Mouse (Mus musculus): ENCODE measurements around the gene Zhx3. TPM values are rescaled to one million over a fixed set of nuclear protein-coding genes. Genes with fewer than 3 reads are reported as not detected.

Gene Zhx3
- polyA plus RNA-seq, 1 experiment, result 26.2 TPM

DNA sequence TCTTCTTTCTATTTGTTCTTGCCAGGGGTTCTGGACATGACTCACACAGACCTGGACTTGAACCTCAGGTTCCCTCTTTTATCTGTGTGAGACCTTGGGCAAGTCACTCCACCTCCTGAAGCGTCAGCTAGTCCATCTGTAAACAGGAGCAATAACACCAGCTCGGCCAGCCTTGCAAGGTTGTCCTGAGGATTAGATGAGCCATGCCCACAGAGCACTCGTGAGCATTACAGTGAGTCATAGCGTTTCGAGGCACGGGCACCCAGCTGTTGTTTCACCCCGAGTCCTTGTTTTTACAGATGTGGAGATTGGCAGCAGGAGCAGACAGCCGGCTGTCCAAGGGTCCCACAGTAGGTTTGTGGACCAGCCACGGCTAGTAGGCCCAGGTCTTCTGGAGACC, 18.9 kb upstream of the Zhx3 start:
- whole genome bisulfite sequencing, result 91% methylated on average over 9 of the region's 9 CpGs
- DNase-seq, result no peak
- Histone ChIP-seq H3K4me1 (ENCODE audit: control insufficient read depth, insufficient read depth, low read length) (no peaks in the 10 kb centered on the region; the same call in none of the 2 replicates), H3K27me3 (ENCODE audit: control insufficient read depth, insufficient read depth, low read length) (no peaks in the 10 kb centered on the region), H3K4me3 (replicated peaks; ENCODE audit: insufficient read depth, low read depth, low read length) (no peak overlapping the region), H3K27ac (ENCODE audit: insufficient read depth, low read length) (no peak overlapping the region)
- TF ChIP-seq POLR2A (IDR thresholded peaks at IDR 0.05; ENCODE audit: borderline replicate concordance, insufficient read depth, low read length), result no peak
- no peak for TF ChIP-seq CTCF (IDR thresholded peaks at IDR 0.05; ENCODE audit: borderline replicate concordance, insufficient read depth, low read depth, low read length)

DNA sequence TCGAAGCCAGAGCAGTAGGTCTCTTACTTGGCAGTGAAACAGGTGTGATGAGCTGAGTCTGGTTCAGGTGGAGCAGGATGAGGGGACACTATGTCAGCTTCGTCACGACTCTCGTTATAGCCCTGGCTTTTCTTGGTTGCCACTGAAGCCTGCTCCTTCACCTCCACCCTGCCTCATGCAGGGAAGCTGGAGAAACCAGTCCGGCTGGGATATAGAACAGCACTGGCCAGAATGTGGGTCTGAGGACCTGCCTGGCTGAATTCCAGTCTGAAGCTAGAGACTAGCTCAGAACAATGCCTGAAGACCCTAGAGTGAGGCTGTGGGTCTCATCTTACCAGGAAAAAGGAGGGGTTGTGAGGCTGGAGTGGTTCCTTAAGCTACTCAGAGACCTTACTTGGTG, 18.2 kb upstream of the Zhx3 start:
- no peak overlapping the region for H3K4me3 ChIP-seq (replicated peaks; ENCODE audit: insufficient read depth, low read depth, low read length)
- 77% methylated on average over 5 of the region's 5 CpGs for WGBS
- TF ChIP-seq POLR2A (IDR thresholded peaks at IDR 0.05; ENCODE audit: borderline replicate concordance, insufficient read depth, low read length) (no peak), CTCF (IDR thresholded peaks at IDR 0.05; ENCODE audit: borderline replicate concordance, insufficient read depth, low read depth, low read length) (no peak)
- no peak overlapping the region for H3K27ac ChIP-seq (ENCODE audit: insufficient read depth, low read length)
- no peaks in the 10 kb centered on the region for H3K27me3 ChIP-seq (ENCODE audit: control insufficient read depth, insufficient read depth, low read length)
- no peak for DNase-seq
- H3K4me1 ChIP-seq (ENCODE audit: control insufficient read depth, insufficient read depth, low read length), result no peaks in the 10 kb centered on the region; the same call in none of the 2 replicates

DNA sequence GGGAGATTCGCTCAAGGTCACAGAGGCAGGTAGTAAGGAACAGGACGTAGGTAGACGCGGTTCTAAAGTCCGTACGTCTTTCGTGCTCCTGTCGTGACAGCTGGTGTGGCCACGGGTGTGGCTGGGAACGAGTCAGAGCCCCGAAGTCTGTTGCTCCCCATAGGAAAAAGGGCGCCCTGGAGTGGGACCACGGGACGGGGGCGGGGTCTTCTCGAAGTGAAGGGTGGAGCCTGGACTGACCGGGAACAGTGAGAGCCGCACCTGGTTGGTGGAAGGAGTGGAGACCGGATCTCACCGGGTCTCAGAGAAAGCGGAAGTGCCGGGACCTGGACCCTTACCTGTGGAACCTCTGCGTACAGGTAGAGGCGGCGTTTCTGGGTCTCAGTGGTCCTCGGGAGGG, 15.1 kb upstream of the Zhx3 start:
- no peaks in the 10 kb centered on the region; the same call in 1 of the 2 replicates for H3K4me1 ChIP-seq (ENCODE audit: control insufficient read depth, insufficient read depth, low read length)
- WGBS, result under 1% methylated on average over 26 of the region's 26 CpGs
- peak overlapping the region; percentile 59 for H3K4me3 ChIP-seq (replicated peaks; ENCODE audit: insufficient read depth, low read depth, low read length)
- H3K27me3 ChIP-seq (ENCODE audit: control insufficient read depth, insufficient read depth, low read length), result no peaks in the 10 kb centered on the region
- peak; percentile 41 to 51 for DNase-seq
- no peak overlapping the region for H3K27ac ChIP-seq (ENCODE audit: insufficient read depth, low read length)
- TF ChIP-seq POLR2A (IDR thresholded peaks at IDR 0.05; ENCODE audit: borderline replicate concordance, insufficient read depth, low read length) (no peak), CTCF (IDR thresholded peaks at IDR 0.05; ENCODE audit: borderline replicate concordance, insufficient read depth, low read depth, low read length) (no peak)

DNA sequence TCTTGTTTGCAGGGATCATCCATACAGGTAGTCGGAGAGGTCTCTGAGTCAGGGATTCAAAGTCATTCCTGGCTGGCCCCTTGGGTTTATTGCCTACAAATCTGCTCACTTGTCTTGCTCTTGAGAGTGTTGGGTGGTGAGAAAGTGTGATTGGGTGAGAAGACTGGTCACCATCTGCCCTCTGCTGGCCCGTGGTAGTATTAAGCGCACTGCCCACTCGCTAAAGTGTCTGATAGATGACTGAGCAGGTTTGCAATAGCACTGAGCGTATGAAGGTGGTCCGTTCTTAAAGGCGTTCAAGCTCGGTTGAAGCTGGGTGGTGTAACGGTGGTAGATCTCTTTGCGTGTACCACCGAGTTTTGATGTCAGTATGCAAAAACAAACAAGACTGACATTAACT, 14.5 kb upstream of the Zhx3 start:
- Histone ChIP-seq H3K27ac (ENCODE audit: insufficient read depth, low read length) (no peak overlapping the region), H3K4me3 (replicated peaks; ENCODE audit: insufficient read depth, low read depth, low read length) (peak overlapping the region; percentile 59), H3K4me1 (ENCODE audit: control insufficient read depth, insufficient read depth, low read length) (no peaks in the 10 kb centered on the region; the same call in none of the 2 replicates), H3K27me3 (ENCODE audit: control insufficient read depth, insufficient read depth, low read length) (no peaks in the 10 kb centered on the region)
- 1% methylated on average over 11 of the region's 11 CpGs for WGBS
- peak; percentile 84 to 91 for DNase-seq
- TF ChIP-seq CTCF (IDR thresholded peaks at IDR 0.05; ENCODE audit: borderline replicate concordance, insufficient read depth, low read depth, low read length) (peak; percentile 99), POLR2A (IDR thresholded peaks at IDR 0.05; ENCODE audit: borderline replicate concordance, insufficient read depth, low read length) (no peak)

DNA sequence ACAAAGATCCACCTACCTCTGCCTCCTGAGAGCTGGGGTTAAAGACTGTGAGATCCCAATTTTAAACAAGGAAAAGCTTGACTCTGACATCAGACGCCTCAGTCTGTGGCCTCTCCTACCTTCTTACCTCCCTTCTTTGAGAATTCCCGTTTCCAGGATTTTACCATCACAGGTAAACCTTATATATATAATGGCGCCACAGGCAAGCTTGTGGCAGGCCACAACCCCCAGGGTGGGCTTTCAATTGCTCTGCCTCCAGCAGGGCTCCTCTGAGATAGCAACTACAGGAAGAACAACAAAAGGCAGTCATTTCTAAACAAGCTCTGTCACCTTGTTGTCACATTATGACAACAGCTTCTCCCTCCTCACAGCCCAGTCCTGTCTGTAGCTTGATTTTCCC, 13.4 kb upstream of the Zhx3 start:
- peak in 1 of 2 experiments; percentile 3 for DNase-seq
- WGBS, result 92% methylated on average over 3 of the region's 3 CpGs
- Histone ChIP-seq H3K4me3 (replicated peaks; ENCODE audit: insufficient read depth, low read depth, low read length) (no peak overlapping the region), H3K4me1 (ENCODE audit: control insufficient read depth, insufficient read depth, low read length) (no peaks in the 10 kb centered on the region; the same call in none of the 2 replicates), H3K27me3 (ENCODE audit: control insufficient read depth, insufficient read depth, low read length) (no peaks in the 10 kb centered on the region), H3K27ac (ENCODE audit: insufficient read depth, low read length) (no peak overlapping the region)
- TF ChIP-seq CTCF (IDR thresholded peaks at IDR 0.05; ENCODE audit: borderline replicate concordance, insufficient read depth, low read depth, low read length), result no peak
- TF ChIP-seq POLR2A (IDR thresholded peaks at IDR 0.05; ENCODE audit: borderline replicate concordance, insufficient read depth, low read length), result no peak

DNA sequence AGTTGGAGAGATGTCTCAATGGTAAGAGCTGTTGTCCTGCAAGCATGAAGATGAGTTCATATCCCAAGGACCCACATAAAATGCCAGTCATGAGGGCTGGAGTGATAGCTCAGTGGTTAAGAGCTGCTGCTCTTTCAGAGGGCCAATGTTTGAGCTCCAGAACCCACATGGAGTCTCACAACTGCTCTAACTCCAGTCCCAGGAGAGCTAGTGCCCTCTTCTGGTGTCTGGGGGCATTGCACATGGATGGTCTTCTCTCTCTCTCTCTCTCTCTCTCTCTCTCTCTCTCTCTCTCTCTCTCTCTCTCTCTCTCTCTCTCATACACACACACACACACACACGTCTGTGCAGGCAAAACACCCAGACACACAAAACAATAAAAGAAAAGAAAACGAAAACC, 12.0 kb upstream of the Zhx3 start:
- Histone ChIP-seq H3K27me3 (ENCODE audit: control insufficient read depth, insufficient read depth, low read length) (no peaks in the 10 kb centered on the region), H3K4me1 (ENCODE audit: control insufficient read depth, insufficient read depth, low read length) (no peaks in the 10 kb centered on the region; the same call in none of the 2 replicates), H3K4me3 (replicated peaks; ENCODE audit: insufficient read depth, low read depth, low read length) (no peak overlapping the region), H3K27ac (ENCODE audit: insufficient read depth, low read length) (no peak overlapping the region)
- DNase-seq, result peak; percentile 32 to 53
- TF ChIP-seq POLR2A (IDR thresholded peaks at IDR 0.05; ENCODE audit: borderline replicate concordance, insufficient read depth, low read length) (no peak), CTCF (IDR thresholded peaks at IDR 0.05; ENCODE audit: borderline replicate concordance, insufficient read depth, low read depth, low read length) (peak; percentile 77)
- 52% methylated on average over 2 of the region's 2 CpGs for WGBS

DNA sequence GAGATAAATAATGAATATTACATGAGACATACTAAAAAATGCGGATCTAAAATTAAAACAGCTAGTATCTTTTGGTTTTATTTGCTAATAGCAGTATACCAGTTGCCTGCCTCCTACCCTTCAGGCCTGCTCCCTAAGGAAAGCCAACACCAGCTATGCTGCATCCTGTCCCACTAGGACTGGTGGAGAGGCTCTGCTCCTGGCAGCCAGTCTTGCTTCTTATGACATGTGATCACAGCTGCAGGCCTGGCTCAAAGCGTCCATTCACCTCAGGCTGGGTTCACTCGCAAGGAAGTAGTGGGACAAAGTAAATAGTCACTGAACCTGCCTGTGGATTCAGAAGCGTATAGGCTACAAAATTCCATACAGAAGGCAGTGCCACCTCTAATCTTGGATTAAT, 11.1 kb upstream of the Zhx3 start:
- no peak overlapping the region for H3K27ac ChIP-seq (ENCODE audit: insufficient read depth, low read length)

DNA sequence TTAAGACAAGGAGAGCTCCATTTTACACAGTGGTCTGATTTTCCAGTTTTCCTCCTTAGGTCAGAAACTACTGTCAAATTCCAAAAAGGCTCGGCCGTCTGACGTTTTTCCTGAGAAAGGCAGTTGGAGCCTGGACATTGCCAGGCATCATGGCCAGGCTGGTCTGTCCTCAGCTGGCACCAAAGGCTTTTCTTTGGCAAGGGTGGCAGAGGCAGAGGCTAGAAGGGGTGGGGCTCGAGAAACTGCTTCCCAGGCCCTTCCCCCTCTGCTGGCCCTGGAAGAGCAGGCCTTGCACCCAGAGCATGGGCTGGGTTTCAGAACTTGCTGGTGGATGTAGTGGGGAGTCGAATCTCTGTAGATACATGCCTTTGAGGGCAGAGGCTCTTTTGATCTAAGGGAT, 9.6 kb upstream of the Zhx3 start:
- no peaks in the 10 kb centered on the region; the same call in 1 of the 2 replicates for H3K4me1 ChIP-seq (ENCODE audit: control insufficient read depth, insufficient read depth, low read length)
- no peak overlapping the region for H3K27ac ChIP-seq (ENCODE audit: insufficient read depth, low read length)
- H3K27me3 ChIP-seq (ENCODE audit: control insufficient read depth, insufficient read depth, low read length), result no peaks in the 10 kb centered on the region
- peak; percentile 26 to 45 for DNase-seq
- no peak for TF ChIP-seq POLR2A (IDR thresholded peaks at IDR 0.05; ENCODE audit: borderline replicate concordance, insufficient read depth, low read length)
- H3K4me3 ChIP-seq (replicated peaks; ENCODE audit: insufficient read depth, low read depth, low read length), result no peak overlapping the region
- 25% methylated on average over 5 of the region's 5 CpGs for WGBS

More for the DNA sequence above, 11.1 kb upstream of the Zhx3 start:
- Histone ChIP-seq H3K4me1 (ENCODE audit: control insufficient read depth, insufficient read depth, low read length) (no peaks in the 10 kb centered on the region; the same call in none of the 2 replicates), H3K27me3 (ENCODE audit: control insufficient read depth, insufficient read depth, low read length) (no peaks in the 10 kb centered on the region), H3K4me3 (replicated peaks; ENCODE audit: insufficient read depth, low read depth, low read length) (no peak overlapping the region)
- DNase-seq, result peak; percentile 7 to 20
- WGBS, result 78% methylated on average over 4 of the region's 4 CpGs
- no peak for TF ChIP-seq POLR2A (IDR thresholded peaks at IDR 0.05; ENCODE audit: borderline replicate concordance, insufficient read depth, low read length)
- TF ChIP-seq CTCF (IDR thresholded peaks at IDR 0.05; ENCODE audit: borderline replicate concordance, insufficient read depth, low read depth, low read length), result no peak
